Mouse (Mus musculus) forebrain, postnatal 0 days (tissue): ENCODE data around the gene Glis2. TPM values are rescaled to one million over a fixed set of nuclear protein-coding genes. Genes with fewer than 3 reads are reported as not detected.
A peak's percentile ranks its signal among the peaks of the same experiment; 100 is the strongest.

Source experiments
- ATAC-seq: fragments of 200-750 bp; cut with Nextera tagmentation; 2 replicates; pipeline ENCODE4 v1.8.0; 2017; ENCODE audit warnings: mild to moderate bottlenecking, moderate library complexity
- DNase-seq: peaks from one replicate; pipeline ENCODE4 v3.0.0-alpha.2; 2015
- H3K27ac ChIP-seq: fragments of 300-500 bp; sonication (generic); 2 replicates; pipeline ENCODE4 v1.5.1; 2014; ENCODE audit warnings: low read depth, mild to moderate bottlenecking, antibody characterized with exemption, low read length, moderate library complexity, mixed read lengths
- H3K27me3 ChIP-seq: fragments of 300-500 bp; sonication (generic); 2 replicates; pipeline ENCODE4 v1.6.1; 2014; ENCODE audit warnings: mild to moderate bottlenecking, low read length, mixed read lengths; ENCODE audit not compliant: insufficient read depth
- H3K36me3 ChIP-seq: fragments of 300-500 bp; sonication (generic); 2 replicates; pipeline ENCODE4 v1.6.1; 2014; ENCODE audit warnings: mild to moderate bottlenecking, moderate library complexity; ENCODE audit not compliant: insufficient read depth
- H3K4me1 ChIP-seq: fragments of 300-500 bp; sonication (generic); 2 replicates; pipeline ENCODE4 v1.6.1; 2014; ENCODE audit warnings: antibody characterized with exemption; ENCODE audit not compliant: insufficient read depth
- H3K4me2 ChIP-seq: fragments of 300-500 bp; sonication (generic); 2 replicates; pipeline ENCODE4 v1.6.1; 2014; ENCODE audit warnings: low read depth, mild to moderate bottlenecking, moderate library complexity
- H3K4me3 ChIP-seq: fragments of 300-500 bp; sonication (generic); 2 replicates; pipeline ENCODE4 v1.5.1; 2014; ENCODE audit warnings: low read depth, low read length, mixed read lengths
- H3K9ac ChIP-seq: fragments of 300-500 bp; sonication (generic); 2 replicates; pipeline ENCODE4 v1.6.1; 2014; ENCODE audit warnings: mild to moderate bottlenecking
- H3K9me3 ChIP-seq: fragments of 300-500 bp; sonication (generic); 2 replicates; pipeline ENCODE4 v1.6.1; 2016; ENCODE audit warnings: low read length
- CTCF ChIP-seq: sonication (generic); IDR thresholded peaks from 2 replicates; pipeline ENCODE4 v1.5.1; 2016; ENCODE audit warnings: antibody characterized with exemption, control low read depth, low read depth
- WGBS: fragments of 180-500 bp; shearing (Covaris S2); extraction: QIAGEN DNeasy Blood & Tissue Kit; methylation state at CpG from one replicate; pipeline ENCODE4 v1.1.7; 2014; 5-methylcytosine and 5-hydroxymethylcytosine counted together
- polyA plus RNA-seq: library from polyadenylated mRNA; unstranded; fragments of >200 nt; fragmentation: Nextera tagmentation; extraction: Ambion mirVana; gene quantifications from 2 replicates; pipeline ENCODE4 v1.2.1, GENCODE M21; 2015
- total RNA-seq: library from RNA; depleted of rRNA; stranded (reverse); fragments of >200 nt; gene quantifications from 2 replicates; pipeline ENCODE4 v1.2.3, GENCODE M21; 2014

Glis2 gene
- total and polyA plus RNA-seq, 2 experiments from 2014 or later = 11.6 to 15.2 TPM

GRCm38 (mm10) chr16:4624481-4625110 is 30.1 kb downstream of the Glis2 start, which contains the start of gene Pam16:
Pam16 (minus strand) TSS chr16:4624988.
- WGBS = under 1% methylated on average over 56 of the region's 56 CpGs
- no peaks in the 10 kb centered on the region for H3K9me3 ChIP-seq
- H3K36me3 ChIP-seq = peaks cover 33% of the 10 kb centered on the region
- TF ChIP-seq CTCF = no peak
- H3K4me2 ChIP-seq = peak within 1 kb of the TSS; percentile 59
- H3K9ac ChIP-seq = peak within 1 kb of the TSS; percentile 75
- peak within 1 kb of the TSS; percentile 79 for H3K27ac ChIP-seq
- H3K4me1 ChIP-seq = peaks cover 13% of the 10 kb centered on the region
- H3K27me3 ChIP-seq = no peaks in the 10 kb centered on the region
- H3K4me3 ChIP-seq = peak within 1 kb of the TSS; percentile 52
- DNase-seq (peak; percentile 95), ATAC-seq (peak; percentile 92)

- TF ChIP-seq CTCF = no peak
- DNase-seq (no peak), ATAC-seq (no peak)
- no peaks in the 10 kb centered on the region for H3K27me3 ChIP-seq
- no peak overlapping the region for H3K27ac ChIP-seq
- no peak overlapping the region for H3K4me2 ChIP-seq
- WGBS = 94% methylated on average over 6 of the region's 6 CpGs
- peaks cover 39% of the 10 kb centered on the region for H3K36me3 ChIP-seq
- H3K4me1 ChIP-seq = peaks cover 13% of the 10 kb centered on the region
- H3K9me3 ChIP-seq = no peaks in the 10 kb centered on the region
- no peak overlapping the region for H3K4me3 ChIP-seq
- H3K9ac ChIP-seq = no peak overlapping the region
Measured at GRCm38 (mm10) chr16:4627105-4627504, 32.6 kb downstream of the Glis2 start.

GRCm38 (mm10) chr16:4628898-4629419 is 34.4 kb downstream of the Glis2 start:
- TF ChIP-seq CTCF = no peak
- Histone ChIP-seq H3K9ac (no peak overlapping the region), H3K36me3 (peaks cover 47% of the 10 kb centered on the region), H3K27ac (no peak overlapping the region), H3K4me2 (no peak overlapping the region), H3K9me3 (no peaks in the 10 kb centered on the region), H3K4me1 (peaks cover 2% of the 10 kb centered on the region), H3K4me3 (no peak overlapping the region), H3K27me3 (no peaks in the 10 kb centered on the region)
- 94% methylated on average over 9 of the region's 9 CpGs for WGBS
- no peak for ATAC-seq
- no peak for DNase-seq

- DNase-seq (peak; percentile 56), ATAC-seq (peak; percentile 42; the same call in 1 of the 2 replicates)
- H3K27me3 ChIP-seq = no peaks in the 10 kb centered on the region
- H3K4me3 ChIP-seq = no peak overlapping the region
- peak; percentile 94 for TF ChIP-seq CTCF
- H3K4me2 ChIP-seq = no peak overlapping the region
- H3K9me3 ChIP-seq = no peaks in the 10 kb centered on the region
- H3K36me3 ChIP-seq = peaks cover 47% of the 10 kb centered on the region
- WGBS = 27% methylated on average over 6 of the region's 6 CpGs
- no peaks in the 10 kb centered on the region for H3K4me1 ChIP-seq
- H3K9ac ChIP-seq = no peak overlapping the region
- no peak overlapping the region for H3K27ac ChIP-seq
Measured at GRCm38 (mm10) chr16:4629950-4630349, 35.4 kb downstream of the Glis2 start.

GRCm38 (mm10) chr16:4632050-4632449 is 37.5 kb downstream of the Glis2 start:
- Histone ChIP-seq H3K4me1 (no peaks in the 10 kb centered on the region), H3K27ac (no peak overlapping the region), H3K36me3 (peaks cover 39% of the 10 kb centered on the region), H3K4me2 (no peak overlapping the region), H3K9ac (no peak overlapping the region), H3K4me3 (no peak overlapping the region), H3K27me3 (no peaks in the 10 kb centered on the region), H3K9me3 (no peaks in the 10 kb centered on the region)
- TF ChIP-seq CTCF = peak; percentile 51
- DNase-seq (no peak), ATAC-seq (peak; percentile 44; the same call in 1 of the 2 replicates)
- WGBS = 45% methylated on average over 7 of the region's 7 CpGs

- Histone ChIP-seq H3K9ac (no peak overlapping the region), H3K4me1 (no peaks in the 10 kb centered on the region), H3K4me3 (no peak overlapping the region), H3K9me3 (no peaks in the 10 kb centered on the region), H3K27me3 (no peaks in the 10 kb centered on the region), H3K4me2 (no peak overlapping the region), H3K27ac (no peak overlapping the region), H3K36me3 (peaks cover 23% of the 10 kb centered on the region)
- ATAC-seq (no peak), DNase-seq (no peak)
- 94% methylated on average over 3 of the region's 3 CpGs for WGBS
- TF ChIP-seq CTCF = no peak
Measured at GRCm38 (mm10) chr16:4633661-4634060, 39.1 kb downstream of the Glis2 start.

GRCm38 (mm10) chr16:4634681-4635080 is 40.2 kb downstream of the Glis2 start:
- Histone ChIP-seq H3K27ac (no peak overlapping the region), H3K4me3 (no peak overlapping the region), H3K4me1 (no peaks in the 10 kb centered on the region), H3K36me3 (peaks cover 13% of the 10 kb centered on the region), H3K9me3 (no peaks in the 10 kb centered on the region), H3K27me3 (no peaks in the 10 kb centered on the region), H3K4me2 (no peak overlapping the region), H3K9ac (no peak overlapping the region)
- no peak for TF ChIP-seq CTCF
- ATAC-seq (no peak), DNase-seq (no peak)
- 79% methylated on average over 9 of the region's 9 CpGs for WGBS
